Mouse (Mus musculus) c-Kit-negative CD71-positive TER-119-positive erythroid progenitor cells, embryonic 14.5 days (primary cell): ENCODE measurements around the gene Emsy.

Experiments used
- DNase-seq: peaks from one replicate; pipeline ENCODE4 v3.0.0-alpha.2; 2013; ENCODE audit warnings: low read depth, low spot score

The Emsy gene

GRCm38 (mm10) chr7:98542731-98543142, 113.8 kb downstream of the Emsy start:
- no peak for DNase-seq

GRCm38 (mm10) chr7:98542267-98542666, 114.3 kb downstream of the Emsy start:
- no peak for DNase-seq

GRCm38 (mm10) chr7:98541564-98541963, 115.0 kb downstream of the Emsy start:
- DNase-seq: no peak

GRCm38 (mm10) chr7:98540879-98541278, 115.7 kb downstream of the Emsy start:
- DNase-seq: no peak

GRCm38 (mm10) chr7:98537967-98538573, 118.5 kb downstream of the Emsy start:
- no peak for DNase-seq

GRCm38 (mm10) chr7:98537210-98537966, 119.2 kb downstream of the Emsy start:
- DNase-seq: no peak
